Mouse (Mus musculus) hindlimb bud, embryonic 11.5 days (tissue): ENCODE measurements around the gene Igfbpl1.

Experiments used
- DNase-seq: peaks from one replicate; pipeline ENCODE4 v3.0.0-alpha.2; 2012; ENCODE audit warnings: low read depth, low spot score; ENCODE audit errors: extremely low spot score

Igfbpl1 gene

DNA sequence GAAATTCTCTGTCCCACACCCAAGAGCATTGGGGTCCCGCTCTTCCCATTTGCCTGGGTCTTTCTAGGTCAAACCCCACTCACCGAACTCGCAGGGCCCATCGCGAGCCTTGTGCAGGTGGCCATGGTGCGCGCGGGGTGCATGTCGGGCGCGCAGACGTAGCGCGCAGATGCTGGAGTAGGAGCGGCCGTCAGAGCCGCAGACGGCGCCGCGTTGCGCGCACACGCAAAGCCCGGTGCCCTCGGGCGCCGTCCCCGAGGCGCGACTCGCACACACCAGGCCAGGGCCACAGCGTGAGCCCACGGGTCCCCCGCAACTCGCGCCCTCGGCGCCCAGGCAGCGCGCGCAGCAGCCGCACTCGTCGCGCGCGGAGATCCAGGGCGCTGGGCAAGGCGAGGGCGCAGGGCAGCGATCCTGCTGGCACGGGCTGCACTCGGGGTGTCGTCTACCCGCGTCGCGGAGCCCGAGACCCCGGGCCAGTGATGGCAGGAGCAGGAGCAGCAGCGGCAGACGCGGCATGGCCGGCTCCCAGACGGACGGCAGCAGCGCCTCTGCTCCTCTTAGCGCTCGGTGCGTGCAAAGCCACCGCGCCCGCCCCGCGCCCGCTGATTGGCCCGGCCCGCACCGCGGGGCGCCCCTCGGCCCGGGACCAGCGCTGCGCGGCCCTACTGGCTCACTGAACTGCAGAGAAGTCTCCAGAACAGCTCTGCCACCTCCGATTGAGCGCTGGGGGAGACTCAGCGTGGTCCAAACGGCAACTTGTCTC lies at the start of gene Igfbpl1:
TSS of gene Igfbpl1 (minus strand) at position 649 of the 766 bp plus-strand sequence.
- DNase-seq = no peak

- no peak for DNase-seq
These were observed 45.4 kb upstream of the Igfbpl1 start for GRCm38 (mm10) chr4:45872147-45872546.

- DNase-seq = no peak
These were observed 42.5 kb upstream of the Igfbpl1 start for GRCm38 (mm10) chr4:45869021-45869815.

DNA sequence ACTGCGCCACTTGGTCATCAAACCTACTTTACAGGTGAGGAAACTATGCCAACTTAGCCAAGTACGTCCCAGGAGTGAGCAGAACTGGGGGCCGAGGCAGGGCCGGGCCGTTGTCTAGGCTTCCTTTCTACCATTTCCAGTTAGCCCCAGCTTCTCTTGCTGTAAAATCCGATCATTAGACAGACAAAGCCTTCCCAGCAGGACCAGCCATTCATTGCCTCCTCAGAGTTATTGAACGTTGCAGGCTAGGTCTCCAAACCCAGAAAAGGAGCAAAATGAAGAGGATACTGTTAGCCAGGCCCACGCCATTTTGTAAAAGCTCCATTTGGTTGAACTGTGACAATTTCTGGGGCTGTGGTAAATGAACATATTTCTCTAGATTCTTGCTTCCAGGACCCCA lies 40.7 kb upstream of the Igfbpl1 start:
- DNase-seq = no peak

DNA sequence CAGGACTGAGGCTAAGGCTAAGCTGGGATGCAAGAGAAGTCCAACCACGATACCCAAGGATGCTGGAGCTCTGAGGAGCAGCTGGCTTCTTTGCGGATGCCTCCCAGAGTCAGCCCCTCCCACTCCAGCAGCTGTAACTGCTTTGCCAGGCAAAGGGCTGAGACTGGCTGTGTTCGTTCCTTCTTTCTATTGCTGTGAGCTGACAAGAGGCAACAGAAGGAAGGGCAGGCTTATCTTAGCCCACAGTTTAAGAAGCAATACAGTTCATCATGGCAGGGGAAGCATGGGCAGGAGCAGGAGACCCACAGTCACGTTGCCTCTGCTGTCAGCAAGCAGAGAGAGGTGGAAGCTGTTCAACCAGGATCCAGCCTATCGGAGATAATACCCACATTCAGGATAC lies 34.4 kb upstream of the Igfbpl1 start:
- DNase-seq = no peak

GRCm38 (mm10) chr4:45855803-45856424 lies 29.2 kb upstream of the Igfbpl1 start:
- no peak for DNase-seq

DNA sequence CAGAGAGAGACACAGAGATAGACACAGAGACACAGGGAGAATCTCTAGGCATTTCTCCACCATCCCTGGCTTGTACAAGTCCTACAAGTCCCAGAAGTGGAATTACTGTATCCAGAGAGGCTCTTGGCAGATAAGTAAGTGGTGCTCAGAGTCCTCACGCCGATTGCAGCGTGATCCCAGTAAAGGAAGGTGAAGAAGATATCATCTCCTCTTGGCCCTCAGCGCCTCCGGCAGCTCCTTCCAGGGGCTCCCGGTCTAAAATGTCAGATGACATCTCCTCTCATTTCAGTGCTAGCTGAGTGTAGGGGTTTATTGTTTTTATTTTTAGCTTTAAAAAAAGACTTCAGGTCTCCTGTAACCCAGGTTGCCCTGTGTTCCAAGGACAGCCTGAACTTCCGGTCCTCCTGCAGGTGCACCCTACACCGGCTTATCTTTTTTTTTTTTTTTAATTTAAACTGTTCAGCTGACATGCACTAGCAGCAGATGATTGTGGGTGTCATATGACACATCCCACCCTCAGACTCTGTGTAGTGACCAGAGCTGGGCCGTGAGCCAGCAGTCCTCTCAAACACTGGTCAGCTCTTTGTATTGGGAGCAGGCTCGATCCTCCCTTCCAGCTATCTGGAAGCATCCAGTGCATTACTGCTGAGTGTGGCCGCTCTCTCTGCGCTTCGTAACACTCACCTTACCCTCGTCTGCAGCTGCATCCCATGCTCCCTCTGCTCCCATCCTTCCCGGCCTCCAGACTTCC lies 26.9 kb upstream of the Igfbpl1 start:
- no peak for DNase-seq

- no peak for DNase-seq
These were observed 24.9 kb upstream of the Igfbpl1 start for GRCm38 (mm10) chr4:45851640-45852051.

DNA sequence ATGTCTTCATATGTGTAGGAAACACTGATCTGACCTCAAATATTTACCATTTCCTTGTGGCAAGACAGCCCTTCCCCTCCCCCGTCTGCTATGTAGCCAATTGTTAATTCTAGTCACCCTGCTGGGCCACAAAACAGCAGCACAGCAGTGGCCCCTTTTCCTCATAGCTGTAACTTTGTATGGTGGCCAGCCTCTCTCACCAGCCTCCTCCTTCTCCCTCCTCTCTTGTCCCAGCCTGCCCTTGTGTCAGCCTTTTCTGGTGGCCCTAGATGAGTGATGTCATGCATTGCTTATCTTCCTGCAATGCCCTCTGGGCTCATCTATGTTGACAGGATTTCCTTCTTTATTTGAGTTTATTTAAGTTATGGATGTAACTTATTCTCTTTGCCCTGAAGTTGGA lies 22.7 kb upstream of the Igfbpl1 start:
- DNase-seq = no peak

DNA sequence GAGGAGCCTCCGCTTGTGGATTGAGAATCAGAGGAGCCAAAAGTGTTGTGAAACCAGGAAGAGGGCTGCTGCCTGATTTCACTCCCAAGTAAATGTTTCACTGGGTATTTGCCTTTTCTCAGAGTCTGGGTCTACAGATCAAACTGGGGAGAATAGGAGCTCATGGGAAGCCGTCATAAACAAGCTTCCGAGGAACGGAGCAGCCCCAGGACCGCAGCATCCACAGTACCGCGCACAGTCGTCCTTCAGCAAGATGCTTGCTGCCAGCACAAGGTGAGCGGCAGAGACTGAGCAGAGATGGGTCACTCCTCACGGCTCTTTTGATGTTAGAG lies 22.1 kb upstream of the Igfbpl1 start:
- no peak for DNase-seq

DNA sequence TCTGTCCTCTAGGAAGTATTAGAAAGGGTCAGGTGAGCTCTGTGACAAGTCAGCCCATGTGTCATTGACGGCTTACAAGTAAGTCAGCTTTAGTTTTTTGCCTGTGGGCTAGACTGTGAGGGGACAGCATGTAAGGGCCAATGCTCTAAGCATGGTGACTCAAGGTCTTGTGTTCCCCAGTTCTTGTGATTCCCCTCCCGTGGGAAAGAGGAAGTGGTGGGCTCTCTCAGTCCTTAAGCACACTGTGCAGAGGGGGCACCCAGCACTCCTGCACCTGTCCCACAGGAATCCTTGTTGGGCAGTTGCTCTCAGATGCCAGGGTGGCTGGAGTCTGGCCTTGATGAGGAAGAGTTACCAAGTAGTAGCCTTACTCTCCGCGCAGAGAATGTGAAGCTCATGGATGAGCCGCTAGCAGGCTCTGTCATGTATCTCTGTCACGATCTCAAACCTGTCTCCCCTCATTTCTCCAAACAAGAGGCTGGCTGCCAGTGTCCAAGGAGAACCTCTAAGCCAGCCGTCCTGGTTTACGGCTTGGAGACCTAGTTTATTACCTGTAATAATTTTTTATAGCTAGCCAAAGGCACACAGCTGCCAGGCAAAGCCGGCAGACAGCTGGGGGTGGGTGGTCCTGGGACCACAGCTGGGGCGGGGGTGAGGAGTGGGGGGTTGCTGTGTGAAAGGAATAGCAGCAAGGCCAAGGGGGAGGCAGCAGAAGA lies 21.5 kb upstream of the Igfbpl1 start, which contains the start of gene Stra6l:
TSS of gene Stra6l (plus strand) at position 556 of the 716 bp plus-strand sequence.
- peak; percentile 58 for DNase-seq

DNA sequence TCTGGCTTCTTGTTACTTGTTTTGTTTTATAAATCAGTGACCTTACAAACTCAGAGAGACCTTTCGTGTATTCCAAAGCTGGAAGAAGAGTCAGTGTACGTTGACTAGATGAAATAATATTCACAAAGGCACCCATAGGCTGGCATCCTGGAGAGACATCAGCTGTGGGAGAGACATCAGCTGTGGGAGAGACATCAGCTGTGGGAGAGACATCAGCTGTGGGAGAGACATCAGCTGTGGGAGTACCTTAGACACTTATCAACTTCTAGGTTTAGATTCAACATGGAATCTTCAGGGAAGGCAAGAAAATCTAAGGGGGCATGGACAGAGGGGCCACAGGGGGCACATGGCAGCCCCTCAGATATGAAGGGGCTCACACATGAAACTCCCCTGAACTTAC lies 19.5 kb upstream of the Igfbpl1 start:
- no peak for DNase-seq

- DNase-seq = no peak
These were observed 17.6 kb upstream of the Igfbpl1 start for GRCm38 (mm10) chr4:45844355-45844754.

DNA sequence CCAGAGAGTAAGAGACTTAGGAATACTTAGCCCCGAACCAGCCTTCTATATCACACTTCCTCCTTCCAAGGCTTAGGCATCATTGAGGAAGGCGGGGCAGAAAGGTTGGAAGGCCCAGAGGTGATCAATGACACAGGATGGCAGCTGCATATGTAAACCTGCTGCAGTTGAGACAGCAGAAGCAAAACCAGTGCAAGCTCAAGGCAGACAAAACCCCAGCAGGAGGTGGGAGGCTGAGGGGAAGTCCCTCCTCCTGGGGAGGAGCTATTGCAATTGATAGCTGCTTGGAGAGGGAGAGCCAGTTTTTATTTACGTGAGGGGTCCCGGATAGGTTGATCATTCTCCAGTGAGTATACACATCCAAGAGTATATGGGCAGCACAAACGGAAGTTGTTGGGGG lies 6.7 kb upstream of the Igfbpl1 start:
- DNase-seq = no peak

DNA sequence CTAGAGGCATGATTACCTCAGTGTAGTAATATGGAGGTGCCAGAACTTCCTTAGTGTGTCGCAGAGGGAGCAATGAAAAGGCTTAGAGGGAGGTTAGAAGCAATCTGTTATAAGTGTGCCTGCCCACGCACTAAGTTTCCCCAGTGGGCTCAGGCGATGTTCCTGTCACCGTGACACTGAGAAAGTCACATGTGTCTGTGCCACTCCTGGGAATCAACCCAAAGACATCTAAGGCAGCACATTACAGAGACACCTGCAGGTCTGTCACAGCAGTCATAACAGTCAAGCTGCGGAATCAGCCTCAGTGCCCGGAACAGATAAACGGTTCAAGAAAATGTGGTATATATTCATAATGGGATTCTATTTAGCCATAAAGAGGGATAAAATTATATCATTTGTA lies 5.3 kb upstream of the Igfbpl1 start:
- no peak for DNase-seq

- no peak for DNase-seq
These were observed 3.4 kb upstream of the Igfbpl1 start for GRCm38 (mm10) chr4:45829907-45830759.

DNA sequence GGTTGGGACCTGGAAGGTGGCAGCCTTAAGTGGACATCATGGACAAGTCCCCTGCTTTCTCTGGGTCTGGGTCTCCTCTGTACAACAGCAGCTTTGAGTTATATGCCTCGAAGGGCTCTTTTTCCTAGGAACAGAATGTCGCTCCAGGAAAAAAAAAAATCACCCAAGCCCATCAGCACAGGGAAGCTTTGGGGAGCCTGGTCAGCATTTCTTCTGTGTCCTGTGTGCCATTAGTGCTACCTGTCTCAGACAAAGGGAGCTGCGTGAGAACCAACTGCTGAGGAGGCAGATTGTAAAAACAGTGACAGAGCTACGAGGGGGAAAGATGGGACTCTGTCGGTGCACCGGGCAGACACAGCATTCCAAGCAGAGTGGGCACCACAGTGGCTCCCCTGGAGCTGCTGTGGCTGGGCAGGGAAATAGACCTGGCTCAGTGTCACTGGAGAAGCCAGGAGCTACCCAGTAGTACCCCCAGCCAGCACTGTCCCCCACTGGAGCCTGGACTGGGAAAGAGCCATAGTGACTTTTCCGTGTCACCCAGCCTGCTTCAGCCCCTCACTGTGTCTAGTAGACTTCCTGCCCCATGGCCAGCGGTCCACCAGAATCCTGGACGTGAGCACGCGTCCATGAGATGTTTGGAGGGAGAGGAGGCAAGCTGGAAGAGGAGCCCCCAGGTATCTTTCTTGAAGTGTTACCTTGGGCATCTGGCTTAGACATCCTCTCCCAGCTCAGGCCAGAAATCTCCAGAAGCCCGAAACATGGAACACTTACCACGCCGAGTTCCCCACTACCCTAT lies 1.8 kb downstream of the Igfbpl1 start:
- no peak for DNase-seq

- no peak for DNase-seq
These were observed 2.5 kb downstream of the Igfbpl1 start for GRCm38 (mm10) chr4:45824049-45824760.
